Mouse (Mus musculus): ENCODE results near the gene Kidins220. TPM values are rescaled to one million over a fixed set of nuclear protein-coding genes. Genes with fewer than 3 reads are reported as not detected.

The Kidins220 gene
- polyA plus RNA-seq, 1 experiment = 30.1 TPM

DNA sequence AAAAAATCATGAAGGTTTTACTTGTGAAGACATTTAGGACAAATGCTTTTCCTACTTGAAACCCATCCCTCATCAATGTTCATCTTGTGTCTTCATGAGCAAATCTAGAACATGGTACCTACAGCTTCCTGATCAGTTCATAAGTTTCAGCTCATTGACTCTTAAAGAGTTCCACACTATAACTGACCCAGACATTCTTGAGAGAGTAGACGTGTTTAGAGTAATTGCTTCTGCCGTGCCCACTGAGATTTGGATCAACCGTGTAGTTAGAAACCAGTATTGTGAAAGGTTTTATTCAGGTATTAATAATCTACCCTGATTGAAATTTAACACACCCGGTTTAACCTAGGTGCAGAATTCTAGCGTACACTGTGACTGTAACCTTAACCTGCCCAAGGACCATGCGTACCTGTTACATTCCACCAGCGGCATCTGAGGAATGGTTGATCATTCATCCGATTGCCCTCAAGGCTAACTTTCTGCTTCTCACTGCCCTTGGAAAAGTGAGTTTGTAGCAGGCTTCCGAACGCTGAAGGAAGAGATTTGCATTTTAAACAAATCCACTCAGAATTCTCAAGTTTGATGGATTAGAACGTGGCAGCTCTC, 12.3 kb upstream of the Kidins220 start:
- no peak for DNase-seq (ENCODE audit: low read depth)

DNA sequence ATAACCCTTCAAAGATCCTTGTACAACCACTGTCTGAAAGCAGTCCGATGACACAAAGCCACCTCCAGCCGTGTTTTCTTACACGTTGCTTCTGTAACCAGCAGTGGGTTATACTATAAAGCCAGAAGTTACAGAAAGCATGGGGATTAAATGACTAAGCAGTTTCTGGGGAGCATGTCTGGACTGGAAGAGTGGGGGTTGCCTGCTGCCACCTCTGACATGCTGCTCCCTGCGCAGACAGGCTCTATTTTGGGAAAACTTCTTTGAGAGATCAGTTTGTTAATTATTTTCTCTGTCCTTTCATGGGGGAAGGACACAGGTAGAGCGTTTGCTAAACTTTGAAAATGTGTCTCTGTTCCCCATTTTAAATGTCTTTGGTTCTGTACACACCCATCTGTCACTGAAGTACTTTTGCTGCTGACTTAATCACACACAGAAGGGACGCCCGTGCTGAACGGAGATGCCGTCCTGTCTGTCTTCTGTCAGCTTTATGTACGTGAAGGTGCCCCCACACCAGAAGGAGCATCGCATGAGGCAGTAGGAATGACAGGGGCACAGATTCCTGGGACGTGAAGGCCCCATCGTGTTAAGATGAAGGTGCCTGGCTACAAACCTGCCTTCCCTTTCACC, 11.2 kb upstream of the Kidins220 start:
- peak; percentile 59 for DNase-seq (ENCODE audit: low read depth)

DNA sequence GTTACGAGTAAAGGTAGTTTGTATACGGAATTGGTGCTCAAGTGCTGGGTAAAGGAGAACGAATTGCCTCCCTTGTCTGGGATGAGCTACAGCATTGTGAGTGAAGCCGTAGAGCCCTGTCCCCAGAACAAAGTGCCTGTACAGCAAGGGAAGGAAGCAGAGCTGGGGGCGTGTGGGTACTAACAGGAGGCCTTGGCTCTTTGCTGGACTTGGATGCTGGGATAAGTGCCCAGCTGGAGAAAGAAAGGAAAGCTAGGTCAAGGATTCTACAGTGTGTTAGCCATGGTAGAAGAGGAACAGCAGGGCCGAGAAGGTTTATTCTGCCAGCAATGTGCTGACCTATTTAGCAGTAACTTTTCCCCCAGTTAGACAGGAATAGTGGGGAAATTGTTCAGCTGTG, 9.3 kb upstream of the Kidins220 start:
- no peak for DNase-seq (ENCODE audit: low read depth)

DNA sequence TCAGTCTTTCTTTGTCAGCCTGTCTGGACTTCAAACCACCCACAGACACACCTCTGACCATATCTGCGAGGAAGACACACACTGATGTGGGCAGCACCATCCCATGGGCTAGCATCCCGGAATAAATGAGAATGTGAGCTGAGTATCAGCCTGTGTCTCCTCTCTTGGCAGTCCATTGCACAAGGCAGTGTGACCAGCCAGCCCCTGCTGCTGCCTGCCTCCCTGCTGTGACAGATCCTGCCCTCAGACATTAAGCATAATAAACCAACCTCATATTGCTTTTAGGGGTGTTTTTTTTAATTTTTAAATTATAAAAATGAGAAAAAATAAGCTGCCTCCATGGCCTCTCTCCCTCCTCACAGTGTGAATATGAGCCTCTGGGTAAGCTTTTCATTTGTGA, 8.7 kb upstream of the Kidins220 start:
- no peak for DNase-seq (ENCODE audit: low read depth)

DNA sequence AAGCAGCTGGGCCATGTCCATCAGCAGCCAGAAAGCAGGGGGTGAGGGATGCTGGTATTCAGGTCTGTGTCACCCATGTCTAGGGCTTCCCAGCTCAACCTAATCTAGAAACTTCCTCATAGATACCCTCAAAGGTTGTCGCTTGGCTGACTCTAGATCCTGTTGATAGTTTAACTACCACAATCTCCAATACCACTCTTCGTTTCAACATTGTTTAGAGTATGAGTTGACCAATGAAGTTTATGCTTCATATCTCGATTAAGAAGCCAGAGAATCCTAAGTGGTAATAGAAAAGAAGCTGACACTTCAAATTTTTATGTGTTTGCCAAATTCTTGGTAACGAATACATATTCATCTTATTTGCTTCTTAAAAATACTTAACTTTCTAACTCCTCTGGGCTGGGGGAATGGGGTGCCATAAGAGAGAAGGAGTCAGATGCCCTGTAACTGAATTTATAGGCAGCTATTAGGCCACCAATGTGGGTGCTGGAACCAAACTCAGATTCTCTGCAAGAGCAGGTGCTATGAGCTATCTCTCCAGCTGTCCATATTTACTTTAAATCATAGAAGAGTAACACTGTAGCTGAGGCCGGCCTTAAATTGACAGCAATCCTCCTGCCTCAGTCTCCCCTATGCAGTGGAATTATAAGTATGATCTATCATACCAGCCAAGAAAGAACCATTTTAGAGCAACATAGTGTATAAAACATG, 3.1 kb upstream of the Kidins220 start:
- DNase-seq (ENCODE audit: low read depth) = no peak

DNA sequence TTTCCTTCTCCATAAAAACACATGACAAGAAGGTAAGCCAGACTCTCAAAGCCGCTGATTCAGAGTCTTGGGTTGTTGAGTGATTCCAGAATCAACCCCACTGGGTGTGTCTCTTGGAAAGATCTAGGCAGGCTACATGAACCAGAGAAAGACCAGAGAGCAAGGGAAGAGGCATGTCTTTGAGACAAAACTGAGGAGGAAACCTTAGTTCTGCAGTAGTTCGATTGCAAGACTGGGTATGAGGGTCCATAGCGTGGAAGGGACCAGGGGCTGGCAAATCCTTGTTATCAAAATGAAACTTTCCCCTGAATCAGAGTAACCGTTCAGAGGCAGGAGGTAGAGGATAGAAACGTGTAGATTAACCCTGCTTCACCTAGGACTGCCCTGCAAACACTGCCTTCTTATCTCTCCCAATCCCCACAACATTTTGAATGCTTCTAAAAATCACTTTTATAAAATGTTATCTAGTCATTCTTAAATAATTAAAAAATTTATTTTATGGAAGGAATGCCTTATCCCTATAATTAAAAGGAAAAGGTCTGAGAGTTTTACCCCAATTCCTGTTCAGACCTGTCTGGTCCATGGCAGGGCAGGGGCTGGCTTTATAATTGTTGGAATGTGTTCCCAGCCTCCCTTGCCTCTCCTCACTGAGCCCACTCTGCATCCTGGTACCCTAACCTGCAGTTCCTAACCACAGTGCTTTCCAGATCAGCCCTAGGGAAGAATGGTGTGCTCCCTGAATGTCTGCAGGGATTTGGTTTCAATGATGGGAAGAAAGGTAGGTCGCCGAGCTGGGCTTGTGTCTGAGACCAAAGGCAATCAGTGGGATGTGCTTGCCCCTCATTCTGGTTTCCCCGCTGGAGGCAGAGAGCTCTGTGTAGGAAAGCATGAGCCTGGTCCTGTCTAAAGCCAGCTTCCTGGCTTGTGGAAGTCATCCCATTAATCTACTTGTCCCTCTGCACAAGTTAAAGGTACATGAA, 2.1 kb upstream of the Kidins220 start:
- no peak for DNase-seq (ENCODE audit: low read depth)

DNA sequence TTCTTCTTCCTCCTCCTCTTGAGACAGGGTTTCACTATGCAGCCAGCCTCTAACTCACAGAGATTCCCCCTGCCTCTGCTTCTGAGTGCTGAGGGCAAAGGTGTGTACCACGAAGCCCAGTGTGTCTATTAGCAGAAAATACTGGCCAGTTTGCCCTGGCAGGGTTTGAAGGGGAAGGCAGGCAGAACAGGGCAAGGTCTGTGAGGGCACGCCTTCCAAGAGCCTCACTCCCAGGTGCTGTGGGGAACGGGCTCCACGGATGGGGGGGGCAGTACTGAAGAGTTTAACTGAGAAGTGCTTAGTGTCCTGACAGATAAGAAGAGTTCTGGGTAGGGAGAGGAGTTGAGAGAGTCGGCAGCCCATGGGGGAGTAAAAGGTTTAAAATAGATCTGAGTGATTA, 1.1 kb upstream of the Kidins220 start:
- DNase-seq (ENCODE audit: low read depth) = no peak

DNA sequence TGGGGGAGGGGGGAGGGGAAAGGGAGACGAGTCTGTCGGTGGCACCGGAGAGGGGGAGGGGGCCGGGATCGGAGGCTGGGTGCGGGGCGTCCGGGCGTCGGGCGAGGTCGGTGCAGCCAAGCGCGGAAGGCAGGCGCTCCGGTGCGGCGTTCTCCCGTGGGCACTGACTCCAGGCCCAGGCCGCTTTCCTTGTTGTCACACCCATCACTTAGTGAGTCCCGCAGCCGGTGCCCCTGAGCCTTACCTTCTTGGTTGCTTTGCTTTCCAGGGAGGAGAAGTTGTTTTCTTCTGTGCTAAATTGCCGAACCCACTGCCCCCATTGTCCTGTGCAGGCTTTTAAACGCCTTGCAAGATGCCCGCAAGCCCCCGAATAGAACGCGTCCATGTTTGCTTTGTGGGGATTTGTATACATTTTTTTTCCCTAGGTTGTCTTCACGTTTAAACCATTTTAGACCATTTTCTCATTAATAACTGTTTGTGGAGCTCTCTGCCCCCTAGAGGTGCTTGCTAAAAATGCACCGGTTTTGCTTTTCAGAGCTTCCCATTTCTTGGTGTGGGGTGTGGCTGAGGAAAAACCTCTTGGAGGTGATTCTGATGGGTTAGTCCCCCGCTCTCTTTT, 499 bp downstream of the Kidins220 start:
- DNase-seq (ENCODE audit: low read depth) = no peak

DNA sequence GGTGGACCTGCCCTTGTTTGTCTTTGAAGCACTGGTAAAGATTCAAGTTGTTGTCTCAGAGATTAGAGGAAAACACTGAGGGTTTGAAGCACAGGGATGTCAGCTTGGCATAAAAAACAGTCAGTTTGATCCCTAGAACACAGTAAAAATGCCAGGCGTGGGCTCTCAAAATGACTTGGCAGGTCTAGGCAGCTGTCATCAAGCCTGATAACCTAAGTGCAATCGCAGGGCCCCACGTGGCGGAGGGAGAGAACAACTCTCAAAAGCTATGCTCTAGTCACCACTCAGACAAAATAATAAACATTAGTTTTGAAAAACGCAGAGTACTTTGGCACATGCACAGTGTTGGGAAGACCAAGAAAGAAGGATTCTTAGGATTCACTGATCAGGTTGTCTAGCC, 10.5 kb downstream of the Kidins220 start:
- DNase-seq (ENCODE audit: low read depth) = no peak

DNA sequence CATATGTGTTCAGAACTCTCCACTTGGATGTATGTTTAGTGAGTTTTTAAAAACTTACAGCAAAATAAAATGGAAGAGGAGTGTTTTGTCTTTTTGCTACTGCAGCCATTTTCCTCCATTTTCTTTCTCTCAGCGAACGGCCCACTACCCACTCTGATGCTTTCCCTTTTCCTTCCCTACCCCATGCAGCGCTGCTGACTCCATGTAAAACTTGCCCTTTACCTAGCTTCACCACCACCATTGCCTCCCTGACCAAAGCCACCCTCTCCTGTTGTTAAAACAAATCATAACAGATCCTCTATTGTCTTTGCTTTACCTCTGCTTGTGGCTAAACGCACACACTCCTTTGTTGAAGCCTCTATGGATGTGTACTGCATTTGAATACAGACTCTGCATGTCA, 20.6 kb downstream of the Kidins220 start:
- no peak for DNase-seq (ENCODE audit: low read depth)

DNA sequence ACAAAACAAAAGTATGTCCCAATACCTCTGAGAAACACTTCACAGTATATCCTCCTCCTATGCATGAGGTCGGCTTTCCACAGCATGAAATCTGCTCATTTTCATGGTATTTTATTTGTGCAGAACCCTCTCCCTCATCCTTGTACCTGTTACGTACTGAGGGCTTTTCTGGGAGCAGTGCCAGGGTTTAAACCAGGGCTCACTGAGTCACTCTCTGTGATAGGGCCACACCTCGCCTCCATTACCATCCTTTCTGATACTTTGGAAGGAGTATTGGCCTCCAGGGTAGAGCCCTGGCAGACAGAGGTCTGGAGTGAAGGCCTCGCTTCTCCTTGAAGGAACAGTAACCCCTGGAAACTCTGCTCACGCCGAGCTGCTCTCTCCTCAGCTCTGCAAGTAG, 30.6 kb downstream of the Kidins220 start:
- DNase-seq (ENCODE audit: low read depth) = no peak

DNA sequence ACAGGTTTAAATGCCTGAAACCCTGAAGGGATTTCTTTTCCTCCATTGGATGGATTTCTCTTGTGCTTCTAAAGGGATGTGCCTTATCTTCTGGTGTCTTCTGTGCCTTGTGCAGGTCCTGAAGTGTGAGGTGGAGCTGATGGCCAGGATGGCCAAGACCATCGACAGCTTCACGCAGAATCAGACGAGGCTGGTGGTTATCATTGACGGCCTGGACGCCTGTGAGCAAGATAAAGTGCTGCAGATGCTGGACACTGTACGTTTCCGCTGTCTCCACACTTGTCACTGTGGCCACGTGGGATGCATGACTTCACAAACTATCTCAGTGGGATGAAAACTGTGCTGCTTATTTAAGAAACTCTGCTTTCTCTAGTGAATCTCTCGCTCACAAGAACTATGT, 35.2 kb downstream of the Kidins220 start:
- no peak for DNase-seq (ENCODE audit: low read depth)

DNA sequence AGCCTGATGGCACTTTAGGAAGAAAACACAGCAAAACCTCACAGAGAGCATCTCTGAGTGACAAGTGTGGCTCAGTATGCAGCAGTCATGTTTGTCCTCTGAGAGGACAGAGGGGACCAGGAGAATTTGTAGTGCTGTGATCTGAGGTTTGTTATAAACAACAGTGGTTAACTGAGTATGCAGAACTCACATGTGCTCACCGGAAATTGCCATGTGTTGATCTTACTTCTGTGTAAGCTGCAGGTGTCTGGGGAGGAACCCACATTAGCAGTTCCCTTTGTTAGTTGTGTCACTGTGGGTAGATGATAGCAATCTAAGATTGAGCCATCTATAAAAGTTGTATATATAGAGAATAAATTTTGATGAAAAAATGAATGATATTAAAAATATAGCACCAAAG, 35.7 kb downstream of the Kidins220 start:
- no peak for DNase-seq (ENCODE audit: low read depth)

DNA sequence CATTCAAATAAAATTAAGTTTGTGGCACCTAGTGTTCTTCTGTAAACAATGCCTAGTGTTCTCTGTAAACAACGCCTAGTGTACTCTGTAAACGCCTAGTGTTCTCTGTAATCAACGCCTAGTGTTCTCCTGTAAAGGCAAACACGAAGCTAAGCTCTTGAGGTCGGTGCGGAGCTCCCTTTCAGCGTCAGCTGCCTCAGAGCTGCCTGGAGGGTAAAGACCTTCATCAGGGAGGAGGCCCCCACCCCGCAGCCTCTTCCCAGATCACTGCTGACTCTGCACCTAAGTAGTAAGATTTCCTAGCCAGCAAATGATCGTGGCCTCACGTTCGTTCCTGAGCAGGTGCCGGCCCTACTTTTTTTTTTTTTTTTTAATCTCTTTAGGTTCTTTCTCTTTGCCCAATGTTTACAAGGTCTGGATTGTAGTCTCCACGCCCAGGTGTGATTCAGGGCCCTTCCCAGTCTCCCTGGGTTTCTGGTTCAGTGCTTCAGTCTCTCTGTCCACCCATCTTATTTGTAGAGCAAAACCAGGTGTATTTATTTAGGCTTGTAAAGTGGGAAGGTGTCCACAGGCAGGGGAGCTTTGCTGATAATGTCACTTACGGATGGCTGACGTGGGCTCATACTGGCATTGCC, 37.1 kb downstream of the Kidins220 start:
- no peak for DNase-seq (ENCODE audit: low read depth)

DNA sequence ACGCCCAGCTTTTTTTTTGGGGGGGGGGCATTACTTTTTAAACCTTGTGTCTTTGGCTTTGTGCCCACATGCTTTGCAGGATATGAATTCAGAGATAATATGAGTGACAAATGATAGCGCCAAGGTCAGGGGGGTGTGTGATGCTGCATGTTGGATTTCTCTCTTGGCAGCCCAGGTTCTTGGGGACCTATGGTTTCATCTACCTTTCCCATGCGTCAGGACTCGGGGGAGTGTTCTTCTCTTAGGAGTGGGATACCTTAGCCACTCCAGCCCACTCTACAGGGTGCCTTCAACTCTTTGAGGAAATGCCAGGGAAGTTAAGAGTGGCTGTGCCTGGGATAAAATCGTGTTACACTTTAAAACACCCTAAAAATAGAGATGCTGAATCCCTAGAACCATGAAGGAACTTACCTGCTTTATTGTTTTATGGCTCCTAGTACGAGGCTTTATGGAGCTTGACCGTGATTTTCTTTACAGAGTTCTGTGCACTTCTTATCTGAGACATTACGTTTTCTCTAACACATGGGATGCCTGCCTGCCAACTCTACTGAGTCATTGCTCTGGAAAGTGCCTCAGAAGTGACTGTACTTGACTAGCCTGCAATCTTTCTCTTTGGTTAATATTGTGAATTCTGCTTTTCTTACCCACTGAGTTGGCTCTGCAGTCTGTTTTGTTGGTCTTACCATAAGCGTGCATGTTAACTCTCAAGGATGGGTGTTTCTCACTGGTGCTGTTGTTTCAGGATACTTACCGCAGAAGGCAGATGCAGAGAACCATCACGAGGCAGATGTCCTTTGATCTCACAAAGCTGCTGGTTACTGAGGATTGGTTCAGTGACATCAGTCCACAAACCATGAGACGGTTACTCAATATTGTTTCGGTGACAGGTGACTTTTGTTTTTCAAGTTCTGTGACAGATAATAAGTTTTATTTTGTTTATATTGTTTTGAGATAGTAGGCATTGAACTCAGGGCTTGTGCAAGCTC, 38.1 kb downstream of the Kidins220 start:
- no peak for DNase-seq (ENCODE audit: low read depth)

DNA sequence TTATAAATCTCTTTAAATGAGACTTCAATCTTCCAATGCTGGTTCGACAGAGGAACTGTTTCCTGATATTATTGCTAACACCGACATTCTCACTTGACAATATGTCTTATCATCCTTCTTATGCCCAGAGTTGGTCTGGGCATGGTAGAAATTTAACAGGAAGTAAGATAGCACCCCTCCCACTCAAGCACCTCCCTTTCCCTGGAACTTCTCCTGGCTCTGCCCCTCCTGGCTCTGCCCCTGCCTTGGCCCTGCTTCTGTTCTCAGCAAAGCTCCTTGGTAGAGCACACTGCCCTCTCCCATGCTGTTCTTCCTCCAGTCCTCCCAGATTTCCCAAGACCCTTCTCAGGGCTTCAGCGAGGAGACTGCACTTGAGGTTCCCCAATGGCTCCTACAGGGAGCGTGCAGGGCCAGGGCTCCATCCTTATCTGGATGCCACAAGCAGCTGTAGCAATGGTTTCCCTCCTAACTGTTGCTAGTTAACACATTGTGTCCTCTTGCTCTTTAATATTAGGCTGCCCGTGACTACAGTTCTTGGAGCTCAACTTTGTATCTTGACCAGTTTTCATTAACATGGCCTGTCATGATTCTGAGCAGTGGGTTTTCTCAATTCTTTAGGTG, 39.7 kb downstream of the Kidins220 start:
- DNase-seq (ENCODE audit: low read depth) = no peak

DNA sequence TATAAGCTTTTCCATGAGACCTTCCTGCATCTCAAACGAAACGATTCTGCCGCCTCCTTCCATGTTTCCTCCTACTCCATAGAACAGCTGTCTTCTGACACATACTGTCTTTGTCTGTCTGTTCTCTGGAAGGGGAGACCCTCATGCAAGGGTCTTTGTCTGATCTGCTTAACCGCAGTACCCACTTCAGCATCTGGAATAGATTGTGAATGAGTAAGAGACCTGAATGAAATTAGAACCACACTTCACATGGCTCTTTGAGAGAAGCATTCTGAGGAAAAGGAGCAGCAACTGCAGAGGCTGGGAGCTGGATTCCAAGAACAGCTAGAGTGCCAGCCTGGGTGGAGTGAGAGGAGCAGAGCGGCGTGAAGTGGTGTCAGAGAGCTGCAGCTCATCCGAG, 40.2 kb downstream of the Kidins220 start:
- DNase-seq (ENCODE audit: low read depth) = no peak

DNA sequence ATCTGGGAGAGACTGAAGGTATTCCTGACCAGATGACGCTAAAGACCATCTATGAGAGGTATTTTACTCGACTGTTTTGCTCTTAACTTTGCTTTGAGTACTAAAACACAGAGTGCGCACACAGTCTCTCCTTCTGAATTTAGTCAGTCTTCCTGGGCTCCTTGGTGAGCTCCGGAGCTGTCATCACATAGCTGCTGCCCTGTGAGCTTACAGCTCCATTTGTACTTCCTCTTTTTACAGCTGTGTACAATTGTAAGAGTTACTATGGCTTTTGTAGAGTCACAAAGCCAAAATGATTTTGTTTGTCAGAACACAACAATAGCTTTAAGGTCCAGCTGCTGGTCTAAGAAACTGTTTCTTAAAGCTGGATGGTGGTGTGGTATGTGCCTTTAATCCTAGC, 42.3 kb downstream of the Kidins220 start:
- DNase-seq (ENCODE audit: low read depth) = no peak

DNA sequence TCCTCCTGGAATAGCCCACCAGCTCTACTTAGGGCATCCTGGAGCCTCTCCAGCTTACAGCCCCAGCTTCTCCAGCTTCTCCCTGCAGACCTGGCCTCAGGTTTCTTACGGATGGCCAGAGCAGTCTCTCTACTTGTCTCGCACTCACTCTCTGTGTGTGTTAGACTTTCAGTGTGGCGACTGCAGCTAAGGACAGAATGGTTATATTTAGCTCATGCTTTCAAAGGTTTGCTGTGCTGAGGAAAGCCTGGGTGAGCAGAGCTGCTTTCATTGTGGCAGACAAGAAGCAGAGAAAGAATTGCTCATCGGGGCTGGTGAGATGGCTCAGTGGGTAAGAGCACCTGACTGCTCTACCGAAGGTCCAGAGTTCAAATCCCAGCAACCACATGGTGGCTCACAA, 46.3 kb downstream of the Kidins220 start:
- no peak for DNase-seq (ENCODE audit: low read depth)
